In the genomic region with DNA sequence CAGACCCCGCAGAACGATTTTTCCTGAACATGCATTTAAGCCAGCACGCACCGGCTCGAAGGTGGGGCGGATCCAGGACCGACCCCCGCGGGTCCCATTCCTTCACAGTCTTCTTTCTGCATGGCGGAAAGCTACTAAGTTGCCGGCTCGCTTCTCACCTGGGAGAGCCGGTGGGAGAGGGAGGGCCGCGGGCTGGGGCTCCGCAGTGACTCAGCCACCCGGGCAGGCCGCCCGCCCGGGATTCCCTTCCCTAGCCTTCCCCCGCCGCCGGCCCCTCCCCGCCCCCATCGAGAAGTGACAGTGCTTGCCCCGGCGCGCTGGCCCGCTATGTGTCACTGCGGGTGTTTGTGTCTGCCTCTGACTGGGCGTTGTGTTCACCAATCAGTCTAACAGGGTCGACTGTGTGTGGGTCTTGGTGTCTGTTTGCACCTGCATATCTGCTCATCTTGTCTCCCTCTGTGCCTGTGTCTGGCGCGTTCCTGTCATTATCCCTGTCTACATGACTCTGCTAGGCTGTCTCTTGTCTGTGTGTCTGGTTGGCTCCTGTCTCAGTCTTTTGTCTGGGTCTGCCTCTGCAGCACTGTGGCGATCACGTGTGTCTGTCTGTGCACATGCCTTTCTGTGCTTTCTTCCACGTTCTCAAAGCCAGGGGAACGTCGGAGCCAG, we compare ENCODE assay signal across 8 mouse cellular contexts. TPM values are rescaled to one million over a fixed set of nuclear protein-coding genes. Genes with fewer than 3 reads are reported as not detected.
A peak's percentile ranks its signal among the peaks of the same experiment; 100 is the strongest.
DNase-seq lines count a peak whose midpoint lies in the region; ATAC-seq lines count a peak whose summit lies in the region.

No protein-coding gene starts in this region.

- H3K4me3 ChIP-seq in embryonic facial prominence, embryonic 13.5 days: peak overlapping the region; percentile 79
- H3K4me3 ChIP-seq in heart, embryonic 15.5 days: peak overlapping the region; percentile 85

- peak; percentile 85 for DNase-seq in CD4-positive helper T cell, adult 2 months (ENCODE audit: low read depth, low spot score)
- DNase-seq in R1 (ENCODE audit: low read depth, low spot score): peak; percentile 58
- peak; percentile 81 for DNase-seq in kidney, postnatal 14 days
- DNase-seq in lung, postnatal 14 days: peak; percentile 80
- DNase-seq in right cerebral cortex, postnatal 25 days: peak; percentile 68

- ATAC-seq in embryonic facial prominence, embryonic 13.5 days (ENCODE audit: insufficient number of reproducible peaks, insufficient read depth, low FRiP score, low TSS enrichment, low read depth): no peak
- peak; percentile 27; the same call in 1 of the 2 replicates for ATAC-seq in heart, embryonic 15.5 days (replicated peaks; ENCODE audit: insufficient number of reproducible peaks, insufficient read depth, low FRiP score, low read depth)
- ATAC-seq in erythroid progenitor cell, adult 5-6 weeks (replicated peaks; ENCODE audit: low FRiP score, poor library complexity, severe bottlenecking): no peak; the same call in 1 of the 2 replicates

- peaks cover 58% of the 10 kb centered on the region for H3K4me1 ChIP-seq in embryonic facial prominence, embryonic 13.5 days
- H3K4me1 ChIP-seq in heart, embryonic 15.5 days (replicated peaks): peaks cover 59% of the 10 kb centered on the region

- H3K27ac ChIP-seq in embryonic facial prominence, embryonic 13.5 days: peak overlapping the region; percentile 98
- peak overlapping the region; percentile 99 for H3K27ac ChIP-seq in heart, embryonic 15.5 days

- peak overlapping the region; percentile 97 for H3K4me2 ChIP-seq in embryonic facial prominence, embryonic 13.5 days
- H3K4me2 ChIP-seq in heart, embryonic 15.5 days: peak overlapping the region; percentile 93

- no peaks in the 10 kb centered on the region for H3K27me3 ChIP-seq in embryonic facial prominence, embryonic 13.5 days
- H3K27me3 ChIP-seq in heart, embryonic 15.5 days: no peaks in the 10 kb centered on the region

- H3K9ac ChIP-seq in embryonic facial prominence, embryonic 13.5 days: peak overlapping the region; percentile 91
- H3K9ac ChIP-seq in heart, embryonic 15.5 days: peak overlapping the region; percentile 90

- H3K36me3 ChIP-seq in embryonic facial prominence, embryonic 13.5 days: peaks cover 35% of the 10 kb centered on the region
- peaks cover 22% of the 10 kb centered on the region for H3K36me3 ChIP-seq in heart, embryonic 15.5 days

- 0% methylated on average over 39 of the region's 39 CpGs for WGBS in embryonic facial prominence, embryonic 13.5 days
- under 1% methylated on average over 39 of the region's 39 CpGs for WGBS in heart, embryonic 15.5 days

- no peaks in the 10 kb centered on the region for H3K9me3 ChIP-seq in embryonic facial prominence, embryonic 13.5 days
- H3K9me3 ChIP-seq in heart, embryonic 15.5 days (replicated peaks): no peaks in the 10 kb centered on the region

RNA-seq across cellular contexts. Expression of a gene that starts 1.8 kb away (rescaled TPM):
- 41.3 and 43.1 TPM in 2 replicates for polyA plus RNA-seq in embryonic facial prominence, embryonic 13.5 days (2015; fragmentation: Nextera tagmentation; extraction: Ambion mirVana)
- polyA plus RNA-seq in heart, embryonic 15.5 days (2015; fragmentation: Nextera tagmentation; extraction: Ambion mirVana): 18.6 and 19.5 TPM in 2 replicates
- total RNA-seq in erythroid progenitor cell, adult 5-6 weeks (2015; ENCODE audit: low replicate concordance): 6.5 and 11.7 TPM in 2 replicates
- total RNA-seq in erythroid progenitor cell, adult 5-6 weeks (2017; ENCODE audit: low replicate concordance): 0.64 and 1.2 TPM in 2 replicates

RNA-seq across cellular contexts. Expression of a gene that starts 13.6 kb away (rescaled TPM):
- polyA plus RNA-seq in embryonic facial prominence, embryonic 13.5 days (2015; fragmentation: Nextera tagmentation; extraction: Ambion mirVana): 13.2 and 16.4 TPM in 2 replicates
- polyA plus RNA-seq in heart, embryonic 15.5 days (2015; fragmentation: Nextera tagmentation; extraction: Ambion mirVana): 37.3 and 40.6 TPM in 2 replicates
- not detected in 2 replicates for total RNA-seq in erythroid progenitor cell, adult 5-6 weeks (2015; ENCODE audit: low replicate concordance)
- total RNA-seq in erythroid progenitor cell, adult 5-6 weeks (2017; ENCODE audit: low replicate concordance): not detected in 2 replicates

RNA-seq across cellular contexts. Expression of a gene that starts 16.2 kb away (rescaled TPM):
- 43.4 and 46.5 TPM in 2 replicates for polyA plus RNA-seq in embryonic facial prominence, embryonic 13.5 days (2015; fragmentation: Nextera tagmentation; extraction: Ambion mirVana)
- polyA plus RNA-seq in heart, embryonic 15.5 days (2015; fragmentation: Nextera tagmentation; extraction: Ambion mirVana): 20.6 and 24.0 TPM in 2 replicates
- 8.3 and 11.7 TPM in 2 replicates for total RNA-seq in erythroid progenitor cell, adult 5-6 weeks (2015; ENCODE audit: low replicate concordance)
- 25.7 and 32.5 TPM in 2 replicates for total RNA-seq in erythroid progenitor cell, adult 5-6 weeks (2017; ENCODE audit: low replicate concordance)

RNA-seq across cellular contexts. Expression of a gene that starts 16.4 kb away (rescaled TPM):
- 145 and 150 TPM in 2 replicates for polyA plus RNA-seq in embryonic facial prominence, embryonic 13.5 days (2015; fragmentation: Nextera tagmentation; extraction: Ambion mirVana)
- polyA plus RNA-seq in heart, embryonic 15.5 days (2015; fragmentation: Nextera tagmentation; extraction: Ambion mirVana): 129 and 132 TPM in 2 replicates
- total RNA-seq in erythroid progenitor cell, adult 5-6 weeks (2015; ENCODE audit: low replicate concordance): 26.8 and 31.7 TPM in 2 replicates
- total RNA-seq in erythroid progenitor cell, adult 5-6 weeks (2017; ENCODE audit: low replicate concordance): 21.6 and 21.9 TPM in 2 replicates

RNA-seq across cellular contexts. Expression of a gene that starts 42.5 kb away (rescaled TPM):
- 135 and 142 TPM in 2 replicates for polyA plus RNA-seq in embryonic facial prominence, embryonic 13.5 days (2015; fragmentation: Nextera tagmentation; extraction: Ambion mirVana)
- 14.2 and 22.9 TPM in 2 replicates for polyA plus RNA-seq in heart, embryonic 15.5 days (2015; fragmentation: Nextera tagmentation; extraction: Ambion mirVana)
- total RNA-seq in erythroid progenitor cell, adult 5-6 weeks (2015; ENCODE audit: low replicate concordance): 21.0 and 33.2 TPM in 2 replicates
- 18.9 and 19.5 TPM in 2 replicates for total RNA-seq in erythroid progenitor cell, adult 5-6 weeks (2017; ENCODE audit: low replicate concordance)
